Comparison of ENCODE assay signal across 8 mouse cellular contexts in the genomic region with DNA sequence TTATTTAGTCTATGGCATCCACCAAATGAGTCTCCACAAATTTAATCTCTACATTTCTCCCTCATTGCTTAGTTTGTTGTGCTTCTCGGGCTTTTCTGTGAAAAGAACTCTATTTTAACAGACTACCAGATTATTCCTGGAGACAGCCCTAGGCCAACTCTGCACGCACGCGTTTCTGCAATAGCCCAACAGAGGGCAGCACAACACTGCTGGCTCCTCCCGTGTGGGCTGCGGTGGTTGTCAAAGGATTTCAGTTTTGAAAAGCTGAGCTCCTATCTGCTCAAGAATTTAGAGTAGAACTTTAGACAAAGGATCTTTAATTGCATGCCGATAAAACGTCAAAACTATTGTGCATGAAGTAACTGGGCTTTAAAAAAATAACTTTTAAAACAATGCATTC. TPM values are rescaled to one million over a fixed set of nuclear protein-coding genes. Genes with fewer than 3 reads are reported as not detected.
DNase-seq lines count a peak whose midpoint lies in the region; ATAC-seq and TF ChIP-seq lines count a peak whose summit lies in the region.

No protein-coding gene starts in this region.

- ATAC-seq in granulocyte monocyte progenitor cell, adult 5-6 weeks (replicated peaks; ENCODE audit: poor library complexity, severe bottlenecking): peak; percentile 94
- peak; percentile 87; the same call in 1 of the 2 replicates for ATAC-seq in kidney, embryonic 16.5 days (ENCODE audit: low FRiP score, low TSS enrichment)
- peak; percentile 66; the same call in 1 of the 2 replicates for ATAC-seq in liver, embryonic 11.5 days (replicated peaks; ENCODE audit: low FRiP score)
- ATAC-seq in neural tube, embryonic 11.5 days (ENCODE audit: insufficient read depth, low FRiP score, low TSS enrichment): peak; percentile 69

- no peaks in the 10 kb centered on the region for H3K27me3 ChIP-seq in kidney, embryonic 16.5 days (ENCODE audit: insufficient read depth, low read length)
- no peaks in the 10 kb centered on the region for H3K27me3 ChIP-seq in liver, embryonic 11.5 days (replicated peaks; ENCODE audit: control insufficient read depth, insufficient read depth, low read length)
- H3K27me3 ChIP-seq in neural tube, embryonic 11.5 days (ENCODE audit: control insufficient read depth, insufficient read depth, low read length): no peaks in the 10 kb centered on the region
- H3K27me3 ChIP-seq in testis, adult 2 months (ENCODE audit: control insufficient read depth, insufficient read depth, low read length): no peaks in the 10 kb centered on the region

- H3K4me2 ChIP-seq in kidney, embryonic 16.5 days (replicated peaks; ENCODE audit: low read depth, low read length): peak overlapping the region; percentile 19; the same call in 1 of the 2 replicates
- H3K4me2 ChIP-seq in liver, embryonic 11.5 days: no peak overlapping the region
- H3K4me2 ChIP-seq in neural tube, embryonic 11.5 days (ENCODE audit: low read depth): no peak overlapping the region

- no peaks in the 10 kb centered on the region for H3K36me3 ChIP-seq in kidney, embryonic 16.5 days (ENCODE audit: insufficient read depth, low read length)
- H3K36me3 ChIP-seq in liver, embryonic 11.5 days (ENCODE audit: control insufficient read depth, insufficient read depth, low read length): no peaks in the 10 kb centered on the region
- H3K36me3 ChIP-seq in neural tube, embryonic 11.5 days (ENCODE audit: control insufficient read depth, insufficient read depth, low read length): no peaks in the 10 kb centered on the region
- H3K36me3 ChIP-seq in testis, adult 2 months (ENCODE audit: control insufficient read depth, insufficient read depth, low read length): no peaks in the 10 kb centered on the region

- TF ChIP-seq POLR2A in testis, adult 2 months (IDR thresholded peaks at IDR 0.05; ENCODE audit: control insufficient read depth, low read depth, low read length): no peak

- DNase-seq in 3T3-L1 (ENCODE audit: low read depth, low spot score): peak; percentile 84
- peak; percentile 83 for DNase-seq in adrenal gland, adult 2 months
- peak; percentile 62 for DNase-seq in embryo, embryonic 11.5 days (ENCODE audit: low read depth, low spot score)
- peak; percentile 51 for DNase-seq in liver, embryonic 11.5 days (ENCODE audit: low spot score)
- peak; percentile 86 for DNase-seq in neural tube, embryonic 11.5 days (ENCODE audit: low spot score)

- 2% methylated on average over 8 of the region's 8 CpGs for WGBS in kidney, embryonic 16.5 days
- 4% methylated on average over 8 of the region's 8 CpGs for WGBS in liver, embryonic 11.5 days
- 6% methylated on average over 8 of the region's 8 CpGs for WGBS in neural tube, embryonic 11.5 days

- peak; percentile 79; the same call in 1 of the 2 replicates for TF ChIP-seq CTCF in testis, adult 2 months (IDR thresholded peaks at IDR 0.05; ENCODE audit: control insufficient read depth, insufficient read depth, insufficient replicate concordance, low read depth, low read length)

- no peak overlapping the region for H3K9ac ChIP-seq in kidney, embryonic 16.5 days (replicated peaks; ENCODE audit: low read length)
- H3K9ac ChIP-seq in liver, embryonic 11.5 days (ENCODE audit: low read depth, low read length): no peak overlapping the region
- no peak overlapping the region for H3K9ac ChIP-seq in neural tube, embryonic 11.5 days (ENCODE audit: low read length)

- H3K4me1 ChIP-seq in kidney, embryonic 16.5 days (ENCODE audit: insufficient read depth, low read length): no peaks in the 10 kb centered on the region
- H3K4me1 ChIP-seq in liver, embryonic 11.5 days (replicated peaks; ENCODE audit: control insufficient read depth, insufficient read depth, low read length): no peaks in the 10 kb centered on the region
- H3K4me1 ChIP-seq in neural tube, embryonic 11.5 days (ENCODE audit: control insufficient read depth, insufficient read depth, low read length): no peaks in the 10 kb centered on the region
- H3K4me1 ChIP-seq in testis, adult 2 months (ENCODE audit: control insufficient read depth, insufficient read depth, low read length): no peaks in the 10 kb centered on the region

- H3K27ac ChIP-seq in kidney, embryonic 16.5 days (ENCODE audit: low read length): no peak overlapping the region
- no peak overlapping the region for H3K27ac ChIP-seq in liver, embryonic 11.5 days (ENCODE audit: low read depth, low read length)
- no peak overlapping the region for H3K27ac ChIP-seq in neural tube, embryonic 11.5 days (ENCODE audit: low read depth, low read length)
- H3K27ac ChIP-seq in testis, adult 2 months (ENCODE audit: control insufficient read depth, insufficient read depth, low read depth, low read length): no peak overlapping the region

- no peaks in the 10 kb centered on the region for H3K9me3 ChIP-seq in kidney, embryonic 16.5 days (ENCODE audit: low read length)
- no peaks in the 10 kb centered on the region for H3K9me3 ChIP-seq in liver, embryonic 11.5 days (ENCODE audit: control insufficient read depth, low read length)
- no peaks in the 10 kb centered on the region for H3K9me3 ChIP-seq in neural tube, embryonic 11.5 days (ENCODE audit: control insufficient read depth, low read length)

- H3K4me3 ChIP-seq in kidney, embryonic 16.5 days (ENCODE audit: low read length): no peak overlapping the region
- no peak overlapping the region for H3K4me3 ChIP-seq in liver, embryonic 11.5 days (ENCODE audit: low read depth, low read length)
- H3K4me3 ChIP-seq in neural tube, embryonic 11.5 days (ENCODE audit: low read depth, low read length): no peak overlapping the region
- no peak overlapping the region for H3K4me3 ChIP-seq in testis, adult 2 months (ENCODE audit: control insufficient read depth, low read depth, low read length)

RNA-seq across cellular contexts. Expression of a gene that starts 8.9 kb away (rescaled TPM):
- 100 to 1,000 TPM; 149 to 180 TPM for total RNA-seq in adrenal gland, adult 2 months (2021)
- polyA plus RNA-seq in adrenal gland, adult 2 months (2012; rRNA removed): 40.2 and 58.2 TPM in 2 replicates
- total RNA-seq in granulocyte monocyte progenitor cell, adult 5-6 weeks (2014; fragmentation: Nextera tagmentation): 91.2 and 111 TPM in 2 replicates
- 107 and 115 TPM in 2 replicates for total RNA-seq in granulocyte monocyte progenitor cell, adult 5-6 weeks (2017)
- polyA plus RNA-seq in kidney, embryonic 16.5 days (2015; fragmentation: Nextera tagmentation; extraction: Ambion mirVana): 88.7 and 103 TPM in 2 replicates
- polyA plus RNA-seq in liver, embryonic 11.5 days (2014; fragmentation: Nextera tagmentation; extraction: Ambion mirVana): 99.9 and 112 TPM in 2 replicates
- 171 and 188 TPM in 2 replicates for polyA plus RNA-seq in neural tube, embryonic 11.5 days (2014; fragmentation: Nextera tagmentation; extraction: Ambion mirVana)
- polyA plus RNA-seq in testis, adult 2 months (2012; rRNA removed): 7.7 and 11.3 TPM in 2 replicates

RNA-seq across cellular contexts. Expression of a gene that starts 57.9 kb away (rescaled TPM):
- total RNA-seq in adrenal gland, adult 2 months (2021): under 1 TPM in 1 of 2 experiments, not detected in 1; 0.12 TPM
- polyA plus RNA-seq in adrenal gland, adult 2 months (2012; rRNA removed): not detected in 2 replicates
- total RNA-seq in granulocyte monocyte progenitor cell, adult 5-6 weeks (2014; fragmentation: Nextera tagmentation): not detected in 2 replicates
- total RNA-seq in granulocyte monocyte progenitor cell, adult 5-6 weeks (2017): 0.52 TPM in 1 of 2 replicates, not detected in the other
- 0.21 and 0.23 TPM in 2 replicates for polyA plus RNA-seq in kidney, embryonic 16.5 days (2015; fragmentation: Nextera tagmentation; extraction: Ambion mirVana)
- polyA plus RNA-seq in liver, embryonic 11.5 days (2014; fragmentation: Nextera tagmentation; extraction: Ambion mirVana): 0.14 TPM in 2 replicates
- 0.32 and 0.39 TPM in 2 replicates for polyA plus RNA-seq in neural tube, embryonic 11.5 days (2014; fragmentation: Nextera tagmentation; extraction: Ambion mirVana)
- polyA plus RNA-seq in testis, adult 2 months (2012; rRNA removed): not detected in 2 replicates
